In genomic region chr4:46956966-46957365, GRCm38 (mm10) we compare ENCODE assay signal across 27 mouse cellular contexts. TPM values are rescaled to one million over a fixed set of nuclear protein-coding genes. Genes with fewer than 3 reads are reported as not detected.
"Had no signal": no experiment of that assay in that cellular context is flagged by ENCODE, and none has a peak within 500 bp of the region (broad histone marks: within the 10 kb centered on the region; RNA-seq: fewer than 3 reads in every experiment).

No protein-coding gene starts in this region.

- H3K4me2 ChIP-seq: heart, embryonic 12.5 days; hindbrain, embryonic 12.5 days; hindbrain, embryonic 14.5 days; kidney, embryonic 15.5 days; limb, embryonic 12.5 days; liver, embryonic 12.5 days had no signal

- H3K9me3 ChIP-seq: heart, embryonic 10.5 days; heart, embryonic 12.5 days; hindbrain, embryonic 10.5 days; hindbrain, embryonic 12.5 days; kidney, embryonic 15.5 days; limb, embryonic 10.5 days; limb, embryonic 12.5 days; liver, embryonic 12.5 days had no signal

- H3K4me1 ChIP-seq: heart, embryonic 10.5 days; heart, embryonic 12.5 days; hindbrain, embryonic 12.5 days; kidney, embryonic 15.5 days; limb, embryonic 10.5 days; limb, embryonic 12.5 days; liver, embryonic 12.5 days had no signal

- H3K27ac ChIP-seq: gastrocnemius, adult 2 months; heart, embryonic 10.5 days; hindbrain, embryonic 10.5 days; hindbrain, embryonic 12.5 days; hindbrain, embryonic 14.5 days; kidney, embryonic 15.5 days; kidney, postnatal 0 days; limb, embryonic 10.5 days; limb, embryonic 12.5 days; liver, embryonic 12.5 days; liver, embryonic 14.5 days had no signal

- H3K9ac ChIP-seq: heart, embryonic 12.5 days; hindbrain, embryonic 12.5 days; hindbrain, embryonic 14.5 days; kidney, embryonic 15.5 days; limb, embryonic 12.5 days; liver, embryonic 12.5 days; liver, embryonic 14.5 days had no signal

- H3K4me3 ChIP-seq: gastrocnemius, adult 2 months; heart, embryonic 10.5 days; heart, embryonic 12.5 days; hindbrain, embryonic 10.5 days; hindbrain, embryonic 12.5 days; kidney, embryonic 15.5 days; limb, embryonic 10.5 days; limb, embryonic 12.5 days; liver, embryonic 12.5 days had no signal

- H3K27me3 ChIP-seq: hindbrain, embryonic 12.5 days; kidney, embryonic 15.5 days; limb, embryonic 12.5 days; liver, embryonic 12.5 days had no signal

- H3K36me3 ChIP-seq: heart, embryonic 10.5 days; heart, embryonic 12.5 days; hindbrain, embryonic 10.5 days; hindbrain, embryonic 12.5 days; kidney, embryonic 15.5 days; limb, embryonic 10.5 days; limb, embryonic 12.5 days; liver, embryonic 12.5 days had no signal

- ATAC-seq: inflammation-experienced regulatory T-cells, adult 6 months; liver, embryonic 12.5 days had no signal

- DNase-seq: gastrocnemius, adult 2 months; gastrocnemius, postnatal 10 days; gastrocnemius, postnatal 25 days; heart, adult 18-20 months; heart, postnatal 10 days; heart, postnatal 4 days; kidney, adult 11 months; kidney, adult 2 months; kidney, adult 9 months; kidney, postnatal 14 days; kidney, postnatal 36 days; layer of hippocampus, adult 9-11 months; layer of hippocampus, postnatal 36 days; liver had no signal

RNA-seq across cellular contexts. Expression of gene Gabbr2, which starts 34.7 kb away (rescaled TPM):
- total RNA-seq: granulocyte monocyte progenitor cell, adult 5-6 weeks; heart, adult 18-20 months had no signal
- polyA plus RNA-seq: inflammation-experienced regulatory T-cells, adult 6 months had no signal
